Mouse (Mus musculus): ENCODE results near the gene Ccdc152. TPM values are rescaled to one million over a fixed set of nuclear protein-coding genes. Genes with fewer than 3 reads are reported as not detected.

Gene Ccdc152
- polyA plus RNA-seq, 1 experiment from 2014 or later, result 0.14 TPM

DNA sequence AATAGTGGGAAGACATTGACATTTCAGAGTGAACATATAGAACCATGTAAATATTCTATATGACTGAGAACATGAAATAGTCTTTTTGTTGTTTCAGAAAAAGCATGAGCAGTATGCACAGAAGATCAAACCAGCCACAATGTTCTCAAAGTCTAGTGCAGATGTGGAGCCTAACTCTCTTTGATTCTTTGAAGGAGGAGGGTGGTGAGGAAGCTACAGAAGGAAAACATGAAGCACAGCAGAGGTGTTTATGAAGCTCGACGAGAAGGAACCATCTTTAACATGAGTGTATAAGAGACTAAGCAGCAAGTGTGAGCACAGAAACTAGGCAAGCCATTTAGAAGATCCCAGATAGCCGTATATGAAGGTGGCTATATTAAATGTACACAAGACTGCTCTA lies 6.5 kb upstream of the Ccdc152 start:
- 83% methylated on average over 3 of the region's 3 CpGs for WGBS
- Histone ChIP-seq H3K4me2 (no peak overlapping the region), H3K27ac (no peak overlapping the region), H3K4me1 (no peaks in the 10 kb centered on the region), H3K27me3 (no peaks in the 10 kb centered on the region), H3K4me3 (replicated peaks) (no peak overlapping the region), H3K9ac (no peak overlapping the region), H3K9me3 (no peaks in the 10 kb centered on the region), H3K36me3 (replicated peaks) (no peaks in the 10 kb centered on the region)
- ATAC-seq (ENCODE audit: low FRiP score), result no peak

DNA sequence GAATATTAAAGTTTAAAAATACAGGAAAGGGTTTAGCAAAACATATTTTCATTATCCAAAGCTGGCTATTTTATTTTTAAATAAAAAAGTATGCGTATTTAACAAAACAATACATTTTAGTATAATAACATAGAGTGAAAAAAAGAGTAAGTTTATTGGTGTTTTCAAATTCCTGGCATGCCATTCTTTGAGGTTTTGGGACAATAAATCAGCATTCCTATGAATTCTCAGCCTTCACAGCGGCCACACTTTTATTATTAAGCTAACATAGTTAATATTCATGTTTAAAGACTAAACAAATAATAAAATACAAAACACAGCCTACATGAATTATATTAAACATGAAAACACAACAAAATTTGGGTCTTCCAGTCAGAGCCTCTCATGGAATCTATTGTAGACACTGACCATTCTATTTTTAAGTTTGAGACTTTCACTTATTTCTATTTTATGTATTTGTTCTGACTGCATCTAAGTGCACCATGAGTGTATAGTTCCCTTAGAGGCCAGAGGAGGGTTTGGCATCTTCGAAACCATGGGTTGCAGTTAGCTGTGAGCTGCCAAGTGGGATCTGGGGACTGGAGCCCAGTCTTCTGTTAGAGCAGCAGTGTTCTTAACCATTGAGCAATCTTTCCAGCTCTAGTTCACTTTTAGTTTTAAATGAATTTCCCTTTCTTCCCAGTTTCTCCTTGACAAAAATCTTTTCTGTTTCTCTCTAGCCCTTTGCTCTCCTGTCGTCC lies 2.8 kb downstream of the Ccdc152 start:
- Histone ChIP-seq H3K36me3 (replicated peaks) (no peaks in the 10 kb centered on the region), H3K9me3 (no peaks in the 10 kb centered on the region), H3K9ac (no peak overlapping the region), H3K4me1 (no peaks in the 10 kb centered on the region), H3K27ac (no peak overlapping the region), H3K27me3 (no peaks in the 10 kb centered on the region), H3K4me2 (no peak overlapping the region), H3K4me3 (replicated peaks) (no peak overlapping the region)
- WGBS, result 80% methylated on average over 4 of the region's 4 CpGs
- ATAC-seq (ENCODE audit: low FRiP score), result no peak

DNA sequence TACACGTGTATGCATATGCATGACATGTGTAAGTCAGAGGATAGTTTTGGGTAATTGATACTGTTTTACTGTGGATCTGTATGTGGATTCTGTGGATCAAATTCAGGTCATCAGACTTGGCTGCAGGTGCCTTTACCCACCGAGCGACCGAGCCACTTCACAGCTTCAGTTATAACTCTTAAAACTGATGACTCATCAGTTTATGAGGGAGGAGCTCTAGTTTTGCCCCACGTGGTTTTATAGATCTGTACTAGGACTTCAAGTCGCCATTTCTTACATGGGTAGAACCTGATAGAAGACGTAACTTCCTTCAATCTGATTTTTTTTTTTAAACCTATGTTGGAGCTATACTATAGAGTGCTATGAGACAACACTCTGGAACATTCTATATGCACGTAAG lies 5.7 kb downstream of the Ccdc152 start:
- no peak overlapping the region for H3K4me2 ChIP-seq
- H3K9me3 ChIP-seq, result no peaks in the 10 kb centered on the region
- no peak overlapping the region for H3K9ac ChIP-seq
- WGBS, result 86% methylated on average over 8 of the region's 8 CpGs
- no peaks in the 10 kb centered on the region for H3K27me3 ChIP-seq
- no peaks in the 10 kb centered on the region for H3K36me3 ChIP-seq (replicated peaks)
- H3K4me1 ChIP-seq, result no peaks in the 10 kb centered on the region
- no peak for ATAC-seq (ENCODE audit: low FRiP score)
- H3K27ac ChIP-seq, result no peak overlapping the region
- H3K4me3 ChIP-seq (replicated peaks), result no peak overlapping the region

DNA sequence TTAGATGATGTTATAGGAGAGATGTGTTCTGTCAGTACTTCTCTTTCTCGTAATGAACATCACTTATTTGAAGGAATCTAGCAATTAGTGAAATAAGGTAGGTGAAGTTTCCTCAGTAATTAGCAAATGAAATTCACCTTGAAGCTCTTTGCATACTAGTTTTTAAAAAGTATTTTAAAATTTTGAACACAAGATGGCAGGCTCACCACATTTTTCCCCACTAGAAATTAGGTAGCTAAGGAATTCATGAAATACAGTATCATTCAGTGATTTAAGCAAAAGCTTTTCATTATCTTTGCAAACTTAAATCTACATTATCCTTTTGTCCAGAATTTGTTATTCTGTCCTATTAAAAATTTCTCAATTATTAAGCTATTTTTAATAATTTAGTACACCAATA lies 7.3 kb downstream of the Ccdc152 start:
- H3K36me3 ChIP-seq (replicated peaks), result no peaks in the 10 kb centered on the region
- H3K27me3 ChIP-seq, result no peaks in the 10 kb centered on the region
- 78% methylated on average over 1 of the region's 1 CpGs for WGBS
- no peak overlapping the region for H3K27ac ChIP-seq
- no peak overlapping the region for H3K4me3 ChIP-seq (replicated peaks)
- no peaks in the 10 kb centered on the region for H3K4me1 ChIP-seq
- no peak for ATAC-seq (ENCODE audit: low FRiP score)
- no peak overlapping the region for H3K9ac ChIP-seq
- no peaks in the 10 kb centered on the region for H3K9me3 ChIP-seq
- no peak overlapping the region for H3K4me2 ChIP-seq

DNA sequence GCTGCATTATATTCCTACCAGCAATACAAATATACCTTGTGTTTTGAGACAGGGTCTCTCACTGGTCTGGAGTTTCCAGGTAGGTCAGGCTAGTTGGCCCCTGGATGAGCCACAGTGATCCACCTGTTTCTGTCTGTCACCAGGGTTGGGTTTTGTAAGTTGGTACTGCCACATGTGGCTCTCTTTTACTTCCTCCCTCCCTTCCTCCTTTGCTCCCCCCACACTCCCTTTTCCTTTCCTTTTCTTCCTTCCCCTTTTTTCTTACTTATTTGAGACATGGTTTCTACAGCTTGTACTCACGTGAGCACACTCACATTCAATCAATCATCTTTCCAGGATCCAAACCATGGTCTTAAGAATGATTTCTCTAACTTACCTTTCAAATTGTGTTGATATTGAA lies 9.8 kb downstream of the Ccdc152 start:
- Histone ChIP-seq H3K27me3 (no peaks in the 10 kb centered on the region), H3K4me2 (no peak overlapping the region), H3K27ac (no peak overlapping the region), H3K9ac (no peak overlapping the region), H3K4me3 (replicated peaks) (no peak overlapping the region), H3K9me3 (no peaks in the 10 kb centered on the region), H3K36me3 (replicated peaks) (no peaks in the 10 kb centered on the region), H3K4me1 (no peaks in the 10 kb centered on the region)
- WGBS, result 71% methylated on average over 1 of the region's 1 CpGs
- no peak for ATAC-seq (ENCODE audit: low FRiP score)

DNA sequence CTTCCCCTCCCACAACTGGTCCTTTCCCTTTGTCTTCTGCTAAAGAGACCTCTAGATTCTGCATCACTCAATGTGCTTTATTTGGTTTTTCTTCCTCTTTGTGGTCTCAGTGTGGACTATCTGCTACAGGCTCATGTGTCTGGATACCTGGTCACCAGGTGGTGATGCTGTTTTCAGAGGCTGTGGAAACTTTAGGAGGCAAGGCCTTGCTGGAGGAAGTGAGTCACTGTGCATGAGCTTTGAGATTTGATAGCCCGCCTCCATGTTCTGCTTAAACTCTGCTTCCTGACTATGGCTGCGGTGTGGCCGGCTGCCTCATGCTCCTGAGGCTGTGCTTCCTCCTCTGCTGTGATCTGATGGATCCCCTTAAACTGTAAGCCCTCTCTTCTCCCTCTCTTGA lies 12.9 kb downstream of the Ccdc152 start:
- WGBS, result 93% methylated on average over 3 of the region's 3 CpGs

DNA sequence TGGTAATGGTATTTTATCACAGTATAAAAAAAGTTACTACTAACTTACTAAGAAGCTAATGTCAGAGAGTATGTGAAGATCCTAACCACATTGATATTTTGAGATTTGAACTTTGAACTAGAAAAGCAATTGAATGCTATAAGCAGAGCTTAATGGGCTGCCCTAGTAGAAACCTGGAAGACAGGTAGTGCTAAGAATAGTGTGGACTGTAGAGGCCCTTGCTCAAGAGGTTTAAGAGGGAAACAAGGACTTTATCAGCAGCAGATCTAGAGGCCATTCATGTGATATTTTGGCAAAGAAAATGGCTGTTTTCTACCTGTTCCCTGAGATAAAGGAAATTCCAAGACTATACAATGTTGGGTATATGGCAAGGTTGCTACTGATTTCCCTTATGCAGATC lies 17.3 kb downstream of the Ccdc152 start:
- ATAC-seq (ENCODE audit: low FRiP score), result no peak
- H3K4me2 ChIP-seq, result no peak overlapping the region
- no peak overlapping the region for H3K27ac ChIP-seq
- H3K9me3 ChIP-seq, result no peaks in the 10 kb centered on the region
- no peak overlapping the region for H3K9ac ChIP-seq
- H3K4me3 ChIP-seq (replicated peaks), result no peak overlapping the region
- no peaks in the 10 kb centered on the region for H3K36me3 ChIP-seq (replicated peaks)
- H3K27me3 ChIP-seq, result no peaks in the 10 kb centered on the region
- H3K4me1 ChIP-seq, result no peaks in the 10 kb centered on the region

More for the DNA sequence above, 12.9 kb downstream of the Ccdc152 start:
- no peak for ATAC-seq (ENCODE audit: low FRiP score)
- no peak overlapping the region for H3K27ac ChIP-seq
- H3K27me3 ChIP-seq, result no peaks in the 10 kb centered on the region
- no peaks in the 10 kb centered on the region for H3K9me3 ChIP-seq
- H3K4me3 ChIP-seq (replicated peaks), result no peak overlapping the region
- no peak overlapping the region for H3K9ac ChIP-seq
- H3K4me2 ChIP-seq, result no peak overlapping the region
- H3K4me1 ChIP-seq, result no peaks in the 10 kb centered on the region
- H3K36me3 ChIP-seq (replicated peaks), result no peaks in the 10 kb centered on the region

DNA sequence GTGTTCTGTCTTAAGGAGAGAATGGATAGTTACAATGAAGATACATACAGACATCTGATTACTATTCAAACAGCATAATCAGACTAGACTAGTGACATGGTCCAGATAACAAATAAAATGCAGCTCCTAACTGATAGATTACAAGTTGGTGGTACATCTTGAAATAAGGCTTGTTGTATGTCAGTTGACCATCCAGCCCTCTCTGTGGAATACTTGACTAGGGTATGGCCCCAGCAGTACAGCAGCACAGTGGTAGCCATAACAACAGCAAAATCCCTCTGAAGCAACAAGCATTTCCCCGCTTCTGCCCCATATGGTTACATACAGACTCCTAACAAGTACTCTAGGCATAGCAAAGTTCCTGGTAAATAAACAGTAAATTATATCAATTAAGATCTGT lies 21.6 kb downstream of the Ccdc152 start:
- Histone ChIP-seq H3K27me3 (no peaks in the 10 kb centered on the region), H3K4me1 (no peaks in the 10 kb centered on the region), H3K9me3 (no peaks in the 10 kb centered on the region), H3K27ac (no peak overlapping the region), H3K9ac (no peak overlapping the region), H3K36me3 (replicated peaks) (no peaks in the 10 kb centered on the region), H3K4me3 (replicated peaks) (no peak overlapping the region), H3K4me2 (no peak overlapping the region)
- no peak for ATAC-seq (ENCODE audit: low FRiP score)
- WGBS, result 74% methylated on average over 1 of the region's 1 CpGs

DNA sequence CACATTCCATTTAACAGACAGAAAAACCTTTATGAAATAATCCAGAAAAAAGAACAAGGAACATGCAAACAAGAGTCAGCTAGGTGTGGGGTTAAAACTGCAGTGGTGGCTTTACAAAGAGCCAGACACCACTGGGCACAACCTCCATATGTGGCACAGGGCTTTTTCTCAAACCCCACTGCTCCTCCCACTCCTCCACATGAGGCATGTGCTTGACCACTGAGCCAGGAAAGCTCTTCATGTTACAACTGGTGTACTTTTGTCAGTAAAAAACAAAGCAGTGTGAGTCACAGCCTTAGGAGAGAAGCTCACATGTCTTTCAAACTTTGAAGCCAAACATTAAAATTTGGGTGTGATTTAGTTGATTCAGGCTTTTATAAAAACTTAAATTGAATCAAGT lies 22.1 kb downstream of the Ccdc152 start:
- H3K9me3 ChIP-seq, result no peaks in the 10 kb centered on the region
- no peaks in the 10 kb centered on the region for H3K27me3 ChIP-seq
- no peak overlapping the region for H3K4me2 ChIP-seq
- ATAC-seq (ENCODE audit: low FRiP score), result no peak
- H3K9ac ChIP-seq, result no peak overlapping the region
- no peaks in the 10 kb centered on the region for H3K4me1 ChIP-seq
- no peak overlapping the region for H3K27ac ChIP-seq
- H3K36me3 ChIP-seq (replicated peaks), result no peaks in the 10 kb centered on the region
- H3K4me3 ChIP-seq (replicated peaks), result no peak overlapping the region

DNA sequence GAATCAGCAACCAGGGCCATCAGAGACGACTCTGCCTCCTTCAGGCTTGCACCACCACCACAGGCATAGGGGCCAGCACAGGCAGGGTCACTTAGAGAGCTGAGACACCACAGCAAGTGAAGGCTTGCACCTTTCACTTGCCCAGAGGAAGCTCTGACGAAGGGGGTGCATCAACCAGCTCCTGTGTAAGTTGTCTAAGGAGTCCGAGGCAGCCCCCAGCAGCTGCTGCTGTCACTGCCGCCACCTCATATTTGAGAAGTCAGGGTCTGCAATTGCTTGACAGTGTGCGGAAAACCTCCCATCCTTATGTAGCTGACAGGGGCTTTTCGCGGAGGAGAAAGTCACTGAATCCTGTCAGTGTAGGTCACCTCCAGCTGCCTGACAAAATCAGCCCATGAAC lies 24.1 kb downstream of the Ccdc152 start:
- 84% methylated on average over 7 of the region's 7 CpGs for WGBS
- Histone ChIP-seq H3K9ac (no peak overlapping the region), H3K9me3 (no peaks in the 10 kb centered on the region), H3K4me3 (replicated peaks) (no peak overlapping the region), H3K27ac (no peak overlapping the region), H3K4me2 (no peak overlapping the region), H3K36me3 (replicated peaks) (no peaks in the 10 kb centered on the region), H3K4me1 (no peaks in the 10 kb centered on the region), H3K27me3 (no peaks in the 10 kb centered on the region)
- no peak for ATAC-seq (ENCODE audit: low FRiP score)

DNA sequence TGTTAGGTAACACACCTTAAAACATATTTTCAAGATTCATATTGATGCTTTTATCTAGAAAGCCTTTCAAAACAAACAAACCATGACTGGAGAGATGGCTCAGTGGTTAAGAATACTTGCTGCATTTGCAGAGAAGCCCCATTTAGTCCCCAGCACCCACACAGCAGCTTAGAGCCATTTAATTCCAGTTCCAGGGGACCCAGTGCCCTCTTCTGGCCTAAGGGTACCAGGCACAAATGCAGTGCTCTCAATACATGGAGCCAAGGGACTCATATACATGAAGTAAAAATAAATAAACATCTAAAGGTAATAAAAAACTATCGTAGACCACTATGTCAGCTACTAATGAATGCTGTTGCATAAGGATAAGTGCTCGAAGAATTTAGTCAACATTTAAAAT lies 25.9 kb downstream of the Ccdc152 start:
- Histone ChIP-seq H3K9ac (no peak overlapping the region), H3K4me3 (replicated peaks) (no peak overlapping the region), H3K27me3 (no peaks in the 10 kb centered on the region), H3K4me2 (no peak overlapping the region), H3K4me1 (no peaks in the 10 kb centered on the region), H3K36me3 (replicated peaks) (no peaks in the 10 kb centered on the region), H3K27ac (no peak overlapping the region), H3K9me3 (no peaks in the 10 kb centered on the region)
- no peak for ATAC-seq (ENCODE audit: low FRiP score)
- 93% methylated on average over 2 of the region's 2 CpGs for WGBS

DNA sequence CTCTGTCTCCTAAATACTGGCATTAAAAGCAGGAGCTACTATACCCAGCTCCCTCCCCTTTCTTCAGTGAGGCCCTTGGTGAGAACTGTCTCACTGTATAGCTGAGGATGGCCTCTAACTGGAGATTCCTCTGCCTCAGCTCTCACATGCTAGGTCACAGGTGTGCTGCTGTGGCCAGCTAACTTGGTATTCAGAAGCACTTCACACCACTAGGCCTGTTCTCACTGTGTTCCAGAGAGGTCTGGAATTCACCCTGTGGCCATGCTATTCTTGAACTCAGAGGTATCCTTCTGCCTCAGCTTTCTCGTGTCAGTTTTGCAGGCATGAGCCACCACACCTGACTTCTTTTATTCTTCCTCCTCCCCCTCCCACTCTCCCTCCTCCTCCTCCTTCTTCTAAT lies 30.1 kb downstream of the Ccdc152 start:
- 88% methylated on average over 1 of the region's 1 CpGs for WGBS
- Histone ChIP-seq H3K4me2 (no peak overlapping the region), H3K36me3 (replicated peaks) (no peaks in the 10 kb centered on the region), H3K9me3 (no peaks in the 10 kb centered on the region), H3K27me3 (no peaks in the 10 kb centered on the region), H3K9ac (no peak overlapping the region), H3K4me1 (peaks cover 11% of the 10 kb centered on the region; the same call in 1 of the 2 replicates), H3K4me3 (replicated peaks) (no peak overlapping the region), H3K27ac (no peak overlapping the region)
- ATAC-seq (ENCODE audit: low FRiP score), result no peak

DNA sequence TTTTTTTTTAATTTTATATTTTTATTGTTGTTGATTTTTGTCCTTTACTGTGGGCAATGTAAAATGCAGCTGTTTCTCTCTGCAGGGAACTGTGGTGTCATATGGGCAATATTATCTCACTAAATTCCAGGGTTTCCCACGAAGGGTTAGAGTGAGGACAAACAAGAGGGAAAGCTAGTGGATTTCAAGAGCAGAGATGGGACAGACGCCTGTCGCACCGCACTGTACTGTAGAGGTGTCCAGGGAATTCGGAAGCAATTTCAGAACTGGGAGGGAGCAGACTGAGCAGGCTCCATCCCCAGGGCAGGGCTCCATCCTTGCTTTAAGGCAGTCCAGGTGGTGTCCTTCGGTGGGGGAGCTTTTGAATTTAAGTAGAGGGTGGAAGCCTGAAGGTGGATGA lies 32.1 kb downstream of the Ccdc152 start:
- H3K4me2 ChIP-seq, result no peak overlapping the region
- H3K4me1 ChIP-seq, result peaks cover 11% of the 10 kb centered on the region; the same call in 1 of the 2 replicates
- H3K27me3 ChIP-seq, result no peaks in the 10 kb centered on the region
- no peak overlapping the region for H3K27ac ChIP-seq
- no peaks in the 10 kb centered on the region for H3K9me3 ChIP-seq
- no peaks in the 10 kb centered on the region for H3K36me3 ChIP-seq (replicated peaks)
- no peak overlapping the region for H3K9ac ChIP-seq
- WGBS, result 53% methylated on average over 6 of the region's 6 CpGs
- no peak for ATAC-seq (ENCODE audit: low FRiP score)
- no peak overlapping the region for H3K4me3 ChIP-seq (replicated peaks)
